8 mouse cellular contexts compared by ENCODE assay signal in genomic region chr4:135875991-135876582, GRCm38 (mm10). TPM values are rescaled to one million over a fixed set of nuclear protein-coding genes. Genes with fewer than 3 reads are reported as not detected.
DNase-seq lines count a peak whose midpoint lies in the region; ATAC-seq lines count a peak whose summit lies in the region.

No protein-coding gene starts in this region.

- intact Hi-C loops in left cerebral cortex, postnatal 4 days (cut with DNase I): loop anchor here (5.0 kb wide), 1 partner anchor 54 kb away; no protein-coding TSS in a partner anchor
- intact Hi-C loops in left cerebral cortex, postnatal 36 days (cut with DNase I): no loop called here

- H3K4me1 ChIP-seq in embryonic facial prominence, embryonic 10.5 days: peaks cover 52% of the 10 kb centered on the region
- peaks cover 40% of the 10 kb centered on the region for H3K4me1 ChIP-seq in heart, embryonic 11.5 days (ENCODE audit: control insufficient read depth, insufficient read depth, low read length)
- peaks cover 45% of the 10 kb centered on the region for H3K4me1 ChIP-seq in kidney, embryonic 15.5 days

- H3K27ac ChIP-seq in embryonic facial prominence, embryonic 10.5 days (replicated peaks): peak overlapping the region; percentile 99
- peak overlapping the region; percentile 80 for H3K27ac ChIP-seq in heart, embryonic 11.5 days (ENCODE audit: low read depth, low read length)
- peak overlapping the region; percentile 100 for H3K27ac ChIP-seq in kidney, embryonic 15.5 days

- H3K27me3 ChIP-seq in embryonic facial prominence, embryonic 10.5 days (replicated peaks; ENCODE audit: low read depth, poor library complexity, severe bottlenecking): no peaks in the 10 kb centered on the region
- no peaks in the 10 kb centered on the region for H3K27me3 ChIP-seq in heart, embryonic 11.5 days (ENCODE audit: control insufficient read depth, insufficient read depth, low read length)
- H3K27me3 ChIP-seq in kidney, embryonic 15.5 days: no peaks in the 10 kb centered on the region

- 10% methylated on average over 9 of the region's 9 CpGs for WGBS in embryonic facial prominence, embryonic 10.5 days
- 6% methylated on average over 9 of the region's 9 CpGs for WGBS in heart, embryonic 11.5 days (ENCODE audit: insufficient replicate concordance)
- 5% methylated on average over 9 of the region's 9 CpGs for WGBS in kidney, embryonic 15.5 days

- H3K9ac ChIP-seq in heart, embryonic 11.5 days (ENCODE audit: low read depth, low read length): peak overlapping the region; percentile 66
- peak overlapping the region; percentile 29 for H3K9ac ChIP-seq in kidney, embryonic 15.5 days

- H3K36me3 ChIP-seq in embryonic facial prominence, embryonic 10.5 days (replicated peaks): peaks cover 23% of the 10 kb centered on the region
- peaks cover 11% of the 10 kb centered on the region for H3K36me3 ChIP-seq in heart, embryonic 11.5 days (ENCODE audit: control insufficient read depth, insufficient read depth, low read length)
- peaks cover 16% of the 10 kb centered on the region for H3K36me3 ChIP-seq in kidney, embryonic 15.5 days

- H3K9me3 ChIP-seq in embryonic facial prominence, embryonic 10.5 days: no peaks in the 10 kb centered on the region
- H3K9me3 ChIP-seq in heart, embryonic 11.5 days (replicated peaks; ENCODE audit: control insufficient read depth, low read length): no peaks in the 10 kb centered on the region
- no peaks in the 10 kb centered on the region for H3K9me3 ChIP-seq in kidney, embryonic 15.5 days (replicated peaks)

- peak; percentile 49 for DNase-seq in left cerebral cortex, postnatal 4 days
- no peak for DNase-seq in left cerebral cortex, adult 9 months (ENCODE audit: low spot score in 2 of 2)
- peak; percentile 69 for DNase-seq in embryonic facial prominence, embryonic 10.5 days (ENCODE audit: low spot score)
- peak; percentile 70 for DNase-seq in lung, postnatal 14 days
- peak; percentile 63 for DNase-seq in retina, embryonic 14.5 days (ENCODE audit: low spot score)
- DNase-seq in left cerebral cortex, postnatal 36 days (ENCODE audit: low spot score in 2 of 2): no peak

- H3K4me2 ChIP-seq in heart, embryonic 11.5 days: peak overlapping the region; percentile 65
- peak overlapping the region; percentile 56 for H3K4me2 ChIP-seq in kidney, embryonic 15.5 days

- H3K4me3 ChIP-seq in embryonic facial prominence, embryonic 10.5 days: peak overlapping the region; percentile 45
- H3K4me3 ChIP-seq in heart, embryonic 11.5 days (ENCODE audit: low read depth, low read length): peak overlapping the region; percentile 31
- H3K4me3 ChIP-seq in kidney, embryonic 15.5 days (replicated peaks): peak overlapping the region; percentile 25

- ATAC-seq in heart, embryonic 11.5 days (replicated peaks; ENCODE audit: insufficient number of reproducible peaks, low FRiP score, low TSS enrichment): no peak
- ATAC-seq in kidney, embryonic 15.5 days (replicated peaks; ENCODE audit: low FRiP score): no peak

RNA-seq across cellular contexts. Expression of gene Pnrc2, which starts 2.4 kb away (rescaled TPM):
- 10 to 100 TPM; 41.1 to 45.2 TPM for total RNA-seq in left cerebral cortex, postnatal 4 days (2021)
- 177 and 186 TPM in 2 replicates for polyA plus RNA-seq in embryonic facial prominence, embryonic 10.5 days (2016; fragmentation: Nextera tagmentation; extraction: Ambion mirVana)
- polyA plus RNA-seq in heart, embryonic 11.5 days (2014; fragmentation: Nextera tagmentation; extraction: Ambion mirVana): 138 and 144 TPM in 2 replicates
- 194 and 213 TPM in 2 replicates for polyA plus RNA-seq in kidney, embryonic 15.5 days (2015; fragmentation: Nextera tagmentation; extraction: Ambion mirVana)
- 10 to 100 TPM; 41.2 to 44.6 TPM for total RNA-seq in left cerebral cortex, postnatal 36 days (2021)

RNA-seq across cellular contexts. Expression of gene Cnr2, which starts 19.1 kb away (rescaled TPM):
- total RNA-seq in left cerebral cortex, postnatal 4 days (2021): under 1 TPM; 0.12 to 0.16 TPM
- polyA plus RNA-seq in embryonic facial prominence, embryonic 10.5 days (2016; fragmentation: Nextera tagmentation; extraction: Ambion mirVana): 0.15 and 0.43 TPM in 2 replicates
- 0.25 and 0.73 TPM in 2 replicates for polyA plus RNA-seq in heart, embryonic 11.5 days (2014; fragmentation: Nextera tagmentation; extraction: Ambion mirVana)
- polyA plus RNA-seq in kidney, embryonic 15.5 days (2015; fragmentation: Nextera tagmentation; extraction: Ambion mirVana): 0.64 and 0.95 TPM in 2 replicates
- total RNA-seq in left cerebral cortex, postnatal 36 days (2021): under 1 TPM; 0.12 to 0.14 TPM

RNA-seq across cellular contexts. Expression of gene Srsf10, which starts 20.5 kb away (rescaled TPM):
- total RNA-seq in left cerebral cortex, postnatal 4 days (2021): 100 to 1,000 TPM; 103 to 120 TPM
- polyA plus RNA-seq in embryonic facial prominence, embryonic 10.5 days (2016; fragmentation: Nextera tagmentation; extraction: Ambion mirVana): 377 and 383 TPM in 2 replicates
- polyA plus RNA-seq in heart, embryonic 11.5 days (2014; fragmentation: Nextera tagmentation; extraction: Ambion mirVana): 191 and 202 TPM in 2 replicates
- 268 and 279 TPM in 2 replicates for polyA plus RNA-seq in kidney, embryonic 15.5 days (2015; fragmentation: Nextera tagmentation; extraction: Ambion mirVana)
- 10 to 100 TPM; 51.3 to 88.9 TPM for total RNA-seq in left cerebral cortex, postnatal 36 days (2021)

RNA-seq across cellular contexts. Expression of gene Fuca1, which starts 44.4 kb away (rescaled TPM):
- 10 to 100 TPM; 44.2 to 46.8 TPM for total RNA-seq in left cerebral cortex, postnatal 4 days (2021)
- 45.4 and 46.8 TPM in 2 replicates for polyA plus RNA-seq in embryonic facial prominence, embryonic 10.5 days (2016; fragmentation: Nextera tagmentation; extraction: Ambion mirVana)
- 42.4 and 46.5 TPM in 2 replicates for polyA plus RNA-seq in heart, embryonic 11.5 days (2014; fragmentation: Nextera tagmentation; extraction: Ambion mirVana)
- 70.1 and 71.8 TPM in 2 replicates for polyA plus RNA-seq in kidney, embryonic 15.5 days (2015; fragmentation: Nextera tagmentation; extraction: Ambion mirVana)
- total RNA-seq in left cerebral cortex, postnatal 36 days (2021): 10 to 100 TPM; 31.7 to 40.0 TPM

Comparison
In these comparisons a context has a peak if more than half of its experiments do, and no peak if none do; other contexts are left out.
1. DNase-seq: peak in left cerebral cortex, postnatal 4 days (single experiment), embryonic facial prominence, embryonic 10.5 days (single experiment), lung, postnatal 14 days (single experiment) and retina, embryonic 14.5 days (single experiment); none in left cerebral cortex, adult 9 months (0 of 2) and left cerebral cortex, postnatal 36 days (0 of 2).
2. Peak in every context shown above with its lines, with median percentiles within 50 percentile points of each other: H3K27ac ChIP-seq and H3K4me3 ChIP-seq.